Mouse (Mus musculus): ENCODE results near the gene Syde2.

Syde2 gene

DNA sequence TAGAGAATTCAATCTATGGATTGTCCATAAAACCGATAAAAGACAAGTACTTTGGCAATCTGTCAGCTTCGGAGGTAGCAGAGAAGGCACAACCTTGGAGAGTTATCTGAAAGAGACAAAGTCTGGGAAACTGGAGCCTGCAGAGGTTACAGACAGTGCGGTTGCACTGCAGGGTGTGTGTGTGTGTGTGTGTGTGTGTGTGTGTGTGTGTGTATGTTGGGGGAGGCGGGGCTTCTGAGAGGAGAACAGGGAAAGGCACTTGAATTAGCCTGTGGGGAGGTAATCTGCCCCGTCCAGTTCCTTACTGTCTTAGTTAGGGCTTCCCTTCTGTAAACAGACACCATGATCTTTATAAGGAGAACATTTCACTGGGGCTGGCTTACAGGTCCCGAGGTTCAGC lies 20.2 kb downstream of the Syde2 start:
- ATAC-seq (ENCODE audit: insufficient number of reproducible peaks, low FRiP score, low TSS enrichment): no peak

DNA sequence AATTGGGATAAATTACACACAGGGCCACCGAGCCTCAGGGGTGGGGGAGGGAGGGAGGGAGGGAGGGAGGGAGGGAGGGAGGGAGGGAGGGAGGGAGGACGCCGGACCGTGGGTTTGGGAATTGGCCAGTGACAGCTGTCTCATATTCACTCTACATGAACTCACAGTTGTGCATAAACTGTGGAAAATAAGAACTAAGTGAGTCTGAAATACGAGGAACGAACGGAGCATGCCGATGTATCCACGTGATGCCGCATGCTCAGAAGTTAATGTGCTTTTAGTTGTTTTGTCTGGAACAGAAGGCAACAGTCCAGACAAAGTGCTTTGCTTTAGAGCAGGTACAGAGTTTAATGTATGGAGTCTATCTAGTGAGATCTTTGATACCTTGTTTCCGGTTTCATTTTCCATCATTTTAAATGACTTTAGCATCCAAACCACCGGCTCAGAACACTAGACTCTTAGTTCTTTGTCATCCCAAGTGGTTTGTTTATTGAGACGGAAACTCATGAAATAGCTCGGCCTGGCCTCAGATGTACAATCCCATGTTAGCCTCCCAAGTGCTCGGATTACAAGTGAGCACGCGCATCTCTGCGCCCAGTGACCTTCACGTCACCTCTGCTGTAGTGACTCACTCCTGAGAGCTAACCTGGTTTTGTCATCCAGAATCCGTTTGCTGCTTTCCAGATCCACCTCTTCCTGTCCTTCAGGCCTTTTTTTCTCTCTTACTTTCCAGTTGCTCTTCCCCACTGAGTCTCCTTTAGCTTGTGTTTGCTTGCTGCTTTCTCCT lies 22.4 kb downstream of the Syde2 start:
- ATAC-seq (ENCODE audit: insufficient number of reproducible peaks, low FRiP score, low TSS enrichment): no peak

DNA sequence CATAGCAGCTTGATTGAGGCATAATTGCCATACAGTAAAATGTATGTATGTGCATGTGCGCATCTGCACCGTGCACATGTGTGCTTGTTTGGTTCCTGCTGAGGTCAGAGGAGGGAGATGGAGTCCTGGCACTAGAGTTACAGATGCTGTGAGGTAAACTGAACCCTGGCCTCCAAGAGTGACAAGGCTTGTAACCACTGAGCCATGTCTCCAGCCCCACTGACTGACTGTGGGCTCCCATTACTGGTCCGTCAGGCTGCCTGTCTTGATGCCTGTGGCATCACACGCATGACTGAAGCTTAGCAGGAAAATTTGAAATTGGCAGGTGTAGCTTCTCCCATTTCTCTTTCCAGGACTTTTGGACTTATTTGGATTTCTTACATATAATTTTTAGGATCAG lies 23.1 kb downstream of the Syde2 start:
- no peak for ATAC-seq (ENCODE audit: insufficient number of reproducible peaks, low FRiP score, low TSS enrichment)

DNA sequence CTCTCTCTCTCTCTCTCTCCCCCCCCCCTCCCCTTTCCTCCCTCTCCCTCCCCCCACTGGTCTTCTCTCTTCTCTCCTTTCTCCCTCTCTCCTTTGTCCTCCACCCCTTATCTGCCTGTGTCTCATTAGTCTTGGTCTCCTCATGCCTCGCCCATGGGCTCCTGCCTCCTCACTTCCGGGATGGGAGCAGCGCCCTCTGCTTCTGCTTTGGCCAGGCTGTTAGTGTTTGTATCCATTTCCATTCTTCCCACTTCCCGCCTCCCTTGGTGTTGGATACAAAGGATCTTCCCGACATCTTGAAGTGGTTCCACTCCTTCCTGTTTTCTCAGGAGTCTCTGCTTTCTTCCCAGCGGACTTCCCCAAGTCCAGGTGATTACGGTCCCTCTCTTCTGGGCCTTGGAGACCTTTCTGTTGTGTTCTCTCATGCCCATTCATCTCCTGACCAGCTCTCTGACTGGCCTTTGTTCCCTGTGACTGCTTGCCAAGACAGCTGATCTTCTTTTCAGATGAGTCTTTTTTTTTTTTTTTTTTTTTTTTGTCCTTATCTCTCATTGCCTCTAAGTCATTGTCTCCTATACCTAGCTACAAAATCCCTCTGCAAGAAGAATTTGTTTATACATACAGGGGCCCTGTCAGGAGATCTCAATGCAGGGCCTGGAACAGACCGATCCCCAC lies 24.0 kb downstream of the Syde2 start:
- no peak for ATAC-seq (ENCODE audit: insufficient number of reproducible peaks, low FRiP score, low TSS enrichment)

DNA sequence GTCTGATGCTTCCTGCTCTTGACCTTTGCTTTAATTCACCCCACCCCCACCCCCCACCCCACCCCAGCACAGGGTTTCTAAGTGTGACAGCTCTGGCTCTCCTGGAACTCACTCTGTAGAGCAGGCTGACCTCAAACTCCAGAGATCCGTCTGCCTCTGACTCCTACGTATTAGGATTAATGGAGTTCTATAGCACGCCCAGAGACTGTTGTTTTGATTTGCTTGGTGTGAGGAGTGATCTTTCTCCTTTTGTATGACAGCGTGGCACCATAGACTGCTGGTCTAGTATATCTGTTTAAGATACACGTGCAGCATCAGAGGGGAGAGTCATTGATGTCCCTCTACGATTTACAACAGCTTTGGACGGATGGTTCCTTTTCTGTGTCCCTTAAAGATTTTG lies 25.8 kb downstream of the Syde2 start:
- ATAC-seq (ENCODE audit: insufficient number of reproducible peaks, low FRiP score, low TSS enrichment): no peak

DNA sequence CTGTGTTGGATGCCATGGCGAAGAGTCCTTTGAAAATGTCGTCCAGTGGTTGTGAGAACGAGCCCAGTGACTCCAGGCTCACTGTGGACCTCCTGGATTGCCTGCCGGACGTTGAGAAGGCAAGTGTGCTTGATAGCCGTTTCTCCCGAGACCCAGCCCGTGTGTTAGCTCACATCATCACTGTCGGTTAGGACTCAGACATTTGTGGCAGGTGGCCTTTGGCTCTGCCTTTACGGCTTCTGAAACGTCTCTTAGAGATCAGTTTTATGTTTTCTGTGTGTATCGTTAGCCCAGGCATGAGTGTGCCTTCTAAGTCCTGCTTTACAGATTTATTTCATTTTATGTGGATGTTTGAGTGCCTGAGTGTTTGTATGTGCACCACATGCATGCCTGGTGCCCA lies 26.7 kb downstream of the Syde2 start:
- no peak for ATAC-seq (ENCODE audit: insufficient number of reproducible peaks, low FRiP score, low TSS enrichment)

DNA sequence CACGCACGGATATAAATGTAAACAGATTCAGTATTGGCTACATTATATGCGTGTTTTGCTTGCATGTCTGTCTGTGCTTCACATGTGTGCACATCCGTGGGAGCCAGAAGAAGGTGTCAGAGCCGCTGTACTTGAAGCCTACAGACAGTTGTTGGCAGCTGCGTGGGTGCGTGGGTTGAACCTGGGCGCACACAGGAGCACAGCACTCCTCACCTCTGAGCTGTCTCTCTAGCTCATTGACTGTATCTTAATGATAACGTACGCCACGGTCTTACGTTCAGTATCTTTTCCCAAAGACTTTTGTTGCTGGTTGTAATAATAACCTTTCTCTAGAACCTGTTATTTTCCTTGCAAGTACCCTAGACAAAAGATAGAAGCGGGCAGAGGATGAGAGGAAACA lies 29.3 kb downstream of the Syde2 start:
- ATAC-seq (ENCODE audit: insufficient number of reproducible peaks, low FRiP score, low TSS enrichment): no peak

DNA sequence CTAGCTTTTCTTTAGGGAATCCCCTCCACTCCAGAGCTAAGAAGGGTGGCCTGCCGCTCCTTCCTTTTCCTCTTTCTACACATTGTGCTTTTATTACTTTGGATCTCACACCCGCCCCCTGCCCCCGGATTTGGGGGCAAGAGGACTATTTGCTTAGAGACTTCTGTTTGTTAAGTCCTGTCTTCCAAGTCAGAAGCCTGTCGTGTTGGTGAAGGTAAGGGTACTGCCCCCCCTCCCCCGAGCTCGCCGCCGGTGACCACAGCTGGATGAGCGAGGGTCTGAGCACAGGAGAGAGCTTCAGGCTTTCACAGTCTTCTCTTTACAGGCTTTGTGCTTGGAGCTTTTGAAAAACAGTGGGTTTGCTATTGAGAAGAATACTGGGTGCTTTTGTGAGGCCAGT lies 29.9 kb downstream of the Syde2 start:
- ATAC-seq (ENCODE audit: insufficient number of reproducible peaks, low FRiP score, low TSS enrichment): no peak

DNA sequence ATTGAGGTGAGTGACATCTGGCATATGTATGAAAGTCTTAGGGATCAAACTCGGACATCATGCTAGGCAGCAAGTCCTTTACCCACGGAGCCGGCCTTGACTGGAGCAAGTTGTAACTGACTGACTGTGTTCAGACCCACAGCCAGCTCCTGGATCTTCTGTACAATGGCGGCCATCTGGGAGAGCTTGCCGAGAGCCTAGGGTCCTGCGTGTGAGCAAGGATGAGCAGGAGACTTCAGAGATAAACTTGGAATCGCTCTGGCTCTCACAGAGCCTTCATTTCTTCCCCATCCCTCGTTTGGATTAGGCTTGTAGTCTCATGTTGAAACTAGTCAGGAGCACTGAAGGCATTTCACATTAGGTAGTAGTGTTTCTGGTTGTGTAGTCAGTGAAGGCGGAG lies 34.6 kb downstream of the Syde2 start:
- no peak for ATAC-seq (ENCODE audit: insufficient number of reproducible peaks, low FRiP score, low TSS enrichment)

DNA sequence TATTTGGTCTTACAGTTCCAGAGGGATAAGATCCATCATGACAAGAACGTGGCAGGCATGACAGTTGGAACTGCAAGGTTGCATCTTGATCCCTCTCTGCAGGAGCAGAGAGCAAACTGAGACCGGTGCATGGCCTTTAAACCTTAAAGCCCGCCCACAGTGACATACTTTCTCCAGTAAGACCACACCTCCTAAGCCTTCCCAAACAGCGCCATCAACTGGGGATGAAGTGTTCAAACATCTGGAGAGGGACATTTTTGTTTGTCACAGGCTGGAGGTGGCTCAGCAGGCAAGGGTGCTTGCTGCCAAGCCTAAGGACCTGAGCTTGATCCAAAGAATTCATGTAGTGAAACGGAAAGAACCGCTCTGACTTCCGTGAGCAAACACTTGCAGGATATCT lies 37.1 kb downstream of the Syde2 start:
- no peak for ATAC-seq (ENCODE audit: insufficient number of reproducible peaks, low FRiP score, low TSS enrichment)

DNA sequence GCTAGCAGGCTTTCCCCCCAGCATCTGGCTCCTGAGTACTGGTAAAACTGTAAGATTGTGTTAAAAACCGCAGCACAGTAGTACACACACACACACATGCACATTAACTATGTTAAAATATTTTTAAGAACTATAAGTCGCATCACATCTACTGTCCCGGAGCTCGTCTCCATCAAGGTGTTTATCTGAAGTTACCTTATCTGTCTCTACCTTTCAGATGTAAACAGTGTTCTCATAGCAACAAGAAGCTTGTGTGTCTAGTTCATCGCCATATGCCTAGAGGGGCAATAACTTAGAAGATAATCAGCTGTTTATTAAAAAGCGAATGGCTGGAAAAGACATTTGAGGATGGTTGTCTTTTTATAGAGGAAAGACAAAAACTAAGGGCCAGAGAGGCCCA lies 37.8 kb downstream of the Syde2 start:
- ATAC-seq (ENCODE audit: insufficient number of reproducible peaks, low FRiP score, low TSS enrichment): no peak

DNA sequence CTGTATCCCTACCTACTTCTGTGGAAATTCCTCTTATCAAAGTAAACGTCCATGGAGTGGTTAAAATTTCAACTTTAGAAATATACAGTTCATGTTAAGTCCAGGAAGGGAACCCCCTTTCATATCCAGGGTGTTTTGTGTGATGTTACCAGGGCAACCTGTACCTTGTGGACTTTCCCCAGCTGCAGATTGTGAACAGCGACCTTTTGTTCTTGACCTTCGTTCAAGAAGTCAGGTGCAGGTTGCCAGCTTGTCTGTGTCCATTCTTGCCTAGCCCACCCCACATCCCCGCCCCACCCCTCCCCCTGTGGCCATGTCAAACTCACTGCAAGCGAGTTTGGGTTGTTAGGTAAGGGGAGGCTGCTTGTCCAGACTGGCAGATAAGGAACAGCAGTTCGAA lies 39.4 kb downstream of the Syde2 start:
- no peak for ATAC-seq (ENCODE audit: insufficient number of reproducible peaks, low FRiP score, low TSS enrichment)

DNA sequence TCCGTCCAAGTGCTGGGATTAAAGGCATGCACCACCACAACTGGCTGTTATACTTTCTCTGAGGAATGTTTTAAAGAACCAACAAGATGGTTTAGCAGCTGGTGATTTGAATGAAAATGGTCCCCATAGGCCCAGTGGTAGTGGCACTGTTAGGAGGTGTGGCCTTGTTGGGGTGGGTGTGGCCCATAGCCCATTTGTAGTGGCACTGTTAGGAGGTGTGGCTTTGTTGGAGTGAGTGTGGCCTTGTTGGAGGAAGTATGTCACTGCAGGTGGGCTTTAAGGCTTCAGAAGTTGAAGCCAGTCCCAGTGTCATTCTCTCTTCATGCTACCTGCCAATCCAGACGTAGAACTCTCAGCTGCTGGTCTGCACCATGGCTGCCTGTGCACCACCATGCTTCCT lies 40.7 kb downstream of the Syde2 start:
- ATAC-seq (ENCODE audit: insufficient number of reproducible peaks, low FRiP score, low TSS enrichment): no peak

DNA sequence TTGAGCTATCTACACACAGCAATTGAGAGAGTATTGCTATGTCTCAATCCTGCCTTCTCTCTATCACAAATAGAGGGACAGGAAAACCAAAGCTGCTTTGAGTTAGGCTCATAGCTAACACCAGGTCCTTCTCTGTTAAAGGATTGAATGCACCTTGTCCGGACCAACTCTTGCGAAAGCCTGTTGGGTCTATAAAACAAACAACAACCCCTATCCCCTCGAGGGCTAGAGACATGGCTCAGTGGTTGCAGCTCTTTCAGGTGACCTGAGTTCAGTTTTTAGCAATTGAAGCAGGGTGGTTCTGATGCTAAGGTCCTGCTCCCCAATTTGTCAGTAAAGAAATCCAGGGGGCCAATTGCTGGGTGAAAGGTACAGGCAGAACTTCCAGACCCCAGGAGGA lies 41.6 kb downstream of the Syde2 start:
- no peak for ATAC-seq (ENCODE audit: insufficient number of reproducible peaks, low FRiP score, low TSS enrichment)

DNA sequence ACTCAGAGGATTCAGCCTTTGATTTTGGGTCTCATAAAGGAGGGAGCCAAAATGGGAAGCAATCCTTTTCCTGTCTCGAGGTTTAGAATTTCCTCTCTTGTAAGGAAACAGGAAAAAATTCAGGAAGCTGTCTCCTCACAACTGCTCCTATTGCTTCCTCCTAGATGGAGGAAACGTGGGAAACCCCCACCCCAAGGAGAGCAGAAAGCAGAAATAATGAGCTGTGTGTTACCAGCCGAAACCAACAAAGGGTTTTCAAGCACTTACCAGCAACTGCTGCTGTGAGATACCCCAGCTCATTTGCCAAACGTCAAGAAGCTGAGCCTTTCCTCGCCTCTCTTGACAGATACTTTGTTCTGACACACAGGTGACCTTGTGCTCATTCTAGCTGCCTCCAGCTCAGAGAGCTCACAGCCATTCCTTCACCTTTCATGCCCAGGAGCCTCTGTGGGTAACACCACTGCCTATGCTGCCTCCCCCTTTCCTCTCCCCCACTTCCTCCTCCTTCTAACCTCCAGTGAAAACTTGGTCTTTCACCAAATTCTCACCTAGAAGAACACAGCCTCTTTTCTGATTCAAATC lies 42.7 kb downstream of the Syde2 start:
- ATAC-seq (ENCODE audit: insufficient number of reproducible peaks, low FRiP score, low TSS enrichment): no peak

DNA sequence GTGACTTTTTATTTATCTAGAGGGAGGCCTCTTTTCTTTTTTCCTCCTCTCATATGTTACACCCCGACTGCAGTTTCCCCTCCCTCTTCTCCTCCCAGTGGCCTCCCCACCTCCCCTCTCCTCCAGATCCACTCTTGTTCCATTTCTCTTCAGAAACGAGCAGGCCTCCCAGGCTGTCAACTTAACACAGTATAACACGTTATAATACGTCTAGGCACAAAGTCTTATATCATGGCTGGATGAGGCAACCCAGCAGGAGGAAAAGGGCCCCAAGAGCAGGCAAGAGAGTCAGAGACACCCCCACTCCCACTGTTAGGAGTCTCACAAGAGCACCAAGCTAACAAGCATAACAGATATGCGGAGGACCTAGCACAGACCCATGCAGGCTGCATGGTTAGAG lies 45.3 kb downstream of the Syde2 start:
- ATAC-seq (ENCODE audit: insufficient number of reproducible peaks, low FRiP score, low TSS enrichment): no peak

DNA sequence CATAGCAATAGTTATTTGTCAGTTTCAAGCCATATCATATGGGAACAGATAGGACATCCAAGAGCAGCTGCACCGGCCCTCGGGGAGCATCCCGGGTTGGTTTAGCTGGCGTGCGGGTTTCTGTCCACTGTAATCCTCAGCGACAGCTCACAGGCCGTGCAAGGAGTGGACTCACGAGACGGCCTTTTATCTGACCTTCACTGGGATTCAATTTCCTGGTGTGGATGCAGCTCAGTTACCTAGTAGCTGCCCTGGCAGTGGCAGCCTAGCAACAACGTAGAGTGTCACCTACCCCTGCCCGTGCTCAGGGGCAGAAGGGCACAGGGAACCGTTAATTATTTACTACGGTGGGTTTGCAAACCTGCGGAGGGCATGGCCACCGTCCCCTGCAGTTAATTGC lies 50.2 kb downstream of the Syde2 start:
- no peak for ATAC-seq (ENCODE audit: insufficient number of reproducible peaks, low FRiP score, low TSS enrichment)

DNA sequence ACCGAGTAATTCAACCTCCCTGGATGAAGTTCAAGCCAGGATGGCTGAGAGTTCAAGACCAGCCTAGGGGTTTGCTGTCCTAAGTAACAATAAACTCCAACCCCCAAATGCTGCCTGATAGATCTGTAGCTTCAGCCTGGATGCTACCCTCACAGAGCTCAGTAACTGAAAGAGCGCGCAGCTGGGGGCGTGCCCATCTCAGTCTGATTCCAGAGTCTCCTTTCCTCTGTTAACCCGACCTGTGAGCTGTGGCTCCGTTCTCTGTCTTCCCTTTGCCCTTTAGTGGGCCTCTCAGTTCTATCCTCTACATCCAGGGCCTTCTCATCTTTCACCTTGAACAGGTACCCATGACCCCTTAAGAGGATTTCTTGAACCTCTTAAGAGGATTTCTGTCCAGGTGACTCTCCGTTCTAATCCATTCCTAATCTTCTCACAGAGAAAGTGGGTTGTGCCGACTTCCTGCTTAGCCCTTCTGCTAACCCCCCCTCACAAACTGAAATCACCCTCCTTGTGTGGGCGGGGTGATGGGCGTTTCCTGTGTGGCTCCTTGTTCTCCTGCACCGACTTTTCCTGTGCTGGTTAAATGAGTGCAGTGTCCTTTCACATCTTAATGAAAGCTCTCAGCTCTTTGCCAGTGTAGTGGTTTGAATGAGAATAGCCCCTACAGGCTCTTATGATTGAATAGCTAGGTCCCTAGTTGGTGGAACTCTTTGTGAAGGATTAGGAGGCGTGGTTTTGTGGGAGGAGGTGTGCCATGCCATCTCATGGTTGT lies 51.6 kb downstream of the Syde2 start:
- no peak for ATAC-seq (ENCODE audit: insufficient number of reproducible peaks, low FRiP score, low TSS enrichment)

DNA sequence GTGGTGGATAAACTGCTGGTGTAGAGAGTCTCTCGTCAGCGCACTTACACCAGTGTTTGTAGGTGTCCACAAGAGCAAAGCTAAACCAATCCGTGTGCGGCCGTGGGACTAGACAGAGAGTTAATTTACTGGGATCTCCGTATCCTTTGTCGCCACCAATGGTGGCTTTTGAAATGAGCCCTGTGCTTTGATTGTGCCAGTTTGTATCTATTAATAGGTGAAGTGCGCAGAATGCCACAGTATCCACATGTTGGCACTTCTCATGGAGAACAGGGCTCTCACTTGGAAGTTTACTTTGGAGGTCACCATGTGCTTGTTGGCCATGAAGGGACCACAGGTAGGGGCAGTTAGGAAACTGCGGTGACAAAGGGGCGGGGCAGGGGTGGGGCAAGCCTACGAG lies 53.7 kb downstream of the Syde2 start:
- no peak for ATAC-seq (ENCODE audit: insufficient number of reproducible peaks, low FRiP score, low TSS enrichment)

DNA sequence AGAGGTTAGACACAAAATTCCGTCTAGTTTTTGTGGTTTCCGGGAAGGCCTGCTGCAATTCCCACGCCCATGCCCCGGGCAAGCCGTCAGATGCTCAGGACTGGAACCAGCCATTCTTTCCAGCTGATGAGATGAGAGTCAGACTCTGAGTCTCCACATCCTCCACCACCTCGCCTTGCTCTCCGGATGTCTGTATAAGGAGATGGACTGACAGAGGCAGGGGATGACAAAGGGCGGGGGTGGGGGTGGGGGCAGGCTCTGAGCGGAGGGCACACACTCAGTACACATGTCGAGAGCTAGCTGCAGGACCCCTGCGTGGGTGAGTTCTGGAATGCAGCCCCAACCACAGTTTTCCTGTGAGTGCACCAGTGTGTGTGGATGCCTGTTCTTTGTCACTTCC lies 57.3 kb downstream of the Syde2 start:
- no peak for ATAC-seq (ENCODE audit: insufficient number of reproducible peaks, low FRiP score, low TSS enrichment)

DNA sequence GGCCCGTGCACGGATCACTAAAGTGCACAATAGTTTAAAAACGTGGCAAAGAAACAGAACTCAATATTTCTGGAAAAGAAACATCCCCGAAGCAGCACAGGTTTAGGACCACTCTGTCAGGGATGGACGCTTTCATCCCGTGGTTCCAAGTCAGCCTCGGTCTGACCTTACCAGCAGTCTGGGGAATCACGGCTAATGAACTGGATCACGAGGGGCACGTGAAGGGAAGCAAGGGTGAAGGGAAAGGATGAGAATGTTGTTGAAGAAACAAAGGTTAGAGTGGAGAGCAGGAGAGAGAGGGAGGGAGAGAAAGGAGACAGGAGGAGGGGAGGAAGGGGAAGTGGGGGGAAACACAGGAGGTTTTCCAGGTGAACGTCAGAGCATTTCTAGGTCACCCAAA lies 58.4 kb downstream of the Syde2 start:
- ATAC-seq (ENCODE audit: insufficient number of reproducible peaks, low FRiP score, low TSS enrichment): no peak
